In genomic region chr11:24122899-24123298, GRCm38 (mm10) we compare ENCODE assay signal across 29 mouse cellular contexts. TPM values are rescaled to one million over a fixed set of nuclear protein-coding genes. Genes with fewer than 3 reads are reported as not detected.
DNase-seq lines count a peak whose midpoint lies in the region; ATAC-seq and TF ChIP-seq lines count a peak whose summit lies in the region.
"Had no signal": no experiment of that assay in that cellular context is flagged by ENCODE, and none has a peak within 500 bp of the region (broad histone marks: within the 10 kb centered on the region; RNA-seq: fewer than 3 reads in every experiment).

No protein-coding gene starts in this region.

- TF ChIP-seq POLR2A in small intestine, adult 2 months (IDR thresholded peaks at IDR 0.05; ENCODE audit: low read depth, low read length): no peak

- no peak for TF ChIP-seq CTCF in intestine, postnatal 0 days (IDR thresholded peaks at IDR 0.05; ENCODE audit: low read depth)
- no peak for TF ChIP-seq CTCF in left cerebral cortex, adult 2 months (IDR thresholded peaks at IDR 0.05)
- TF ChIP-seq CTCF in small intestine, adult 2 months (IDR thresholded peaks at IDR 0.05; ENCODE audit: extremely low read depth, insufficient read length, insufficient replicate concordance, low read depth, low read length): no peak

- no peaks in the 10 kb centered on the region for H3K9me3 ChIP-seq in intestine, postnatal 0 days (ENCODE audit: control insufficient read depth)
- no peaks in the 10 kb centered on the region for H3K9me3 ChIP-seq in intestine, embryonic 15.5 days
- H3K9me3 ChIP-seq: embryonic facial prominence, embryonic 10.5 days; heart, embryonic 10.5 days; limb, embryonic 15.5 days; midbrain, embryonic 13.5 days had no signal

- DNase-seq in left cerebral cortex, adult 2 months (ENCODE audit: extremely low spot score in 1 of 2, low spot score in 2 of 2): no peak
- no peak for DNase-seq in left cerebral cortex, adult 8-10 months (ENCODE audit: low spot score in 2 of 2)
- DNase-seq in layer of hippocampus, adult 9-10 months (ENCODE audit: low spot score): peak; percentile 48
- DNase-seq: adrenal gland, postnatal 36 days; cerebellum, adult 9-10 months; gastrocnemius, postnatal 10 days; heart, postnatal 4 days; lung, embryonic 14.5 days had no signal

- no peak overlapping the region for H3K27ac ChIP-seq in intestine, postnatal 0 days (ENCODE audit: low read depth, low read length)
- no peak overlapping the region for H3K27ac ChIP-seq in intestine, embryonic 15.5 days
- peak overlapping the region; percentile 73 for H3K27ac ChIP-seq in left cerebral cortex, adult 2 months
- 0 out of 2 replicates have a peak overlapping the region, but pooled peaks have one; percentile 20 for H3K27ac ChIP-seq in small intestine, adult 2 months (ENCODE audit: insufficient read depth, low read depth, low read length)
- H3K27ac ChIP-seq: embryonic facial prominence, embryonic 10.5 days; heart, embryonic 10.5 days; hindbrain, embryonic 14.5 days; limb, embryonic 15.5 days; midbrain, embryonic 13.5 days had no signal

- 53% methylated on average over 7 of the region's 7 CpGs for WGBS in intestine, postnatal 0 days
- 79% methylated on average over 7 of the region's 7 CpGs for WGBS in intestine, embryonic 15.5 days
- 22% methylated on average over 7 of the region's 7 CpGs for WGBS in small intestine, adult 2 months

- no peaks in the 10 kb centered on the region for H3K27me3 ChIP-seq in intestine, postnatal 0 days (replicated peaks; ENCODE audit: control insufficient read depth, insufficient read depth, low read length)
- no peaks in the 10 kb centered on the region for H3K27me3 ChIP-seq in intestine, embryonic 15.5 days (replicated peaks)
- no peaks in the 10 kb centered on the region for H3K27me3 ChIP-seq in small intestine, adult 2 months (ENCODE audit: control insufficient read depth, insufficient read depth, low read length)
- H3K27me3 ChIP-seq: limb, embryonic 15.5 days; midbrain, embryonic 13.5 days had no signal

- no peak overlapping the region for H3K9ac ChIP-seq in intestine, postnatal 0 days (ENCODE audit: low read depth, low read length)
- no peak overlapping the region for H3K9ac ChIP-seq in intestine, embryonic 15.5 days
- H3K9ac ChIP-seq: hindbrain, embryonic 14.5 days; limb, embryonic 15.5 days; lung, embryonic 14.5 days; midbrain, embryonic 13.5 days had no signal

- no peak overlapping the region for H3K4me3 ChIP-seq in intestine, postnatal 0 days (ENCODE audit: low read depth, low read length)
- H3K4me3 ChIP-seq in intestine, embryonic 15.5 days (replicated peaks): no peak overlapping the region
- no peak overlapping the region for H3K4me3 ChIP-seq in left cerebral cortex, adult 2 months
- no peak overlapping the region for H3K4me3 ChIP-seq in small intestine, adult 2 months (ENCODE audit: low read depth, low read length)
- H3K4me3 ChIP-seq: embryonic facial prominence, embryonic 10.5 days; heart, embryonic 10.5 days; limb, embryonic 15.5 days; midbrain, embryonic 13.5 days had no signal

- intact Hi-C loops in left cerebral cortex, adult 2 months (cut with DNase I): no loop called here

- ATAC-seq in intestine, postnatal 0 days: peak; percentile 55; the same call in 1 of the 2 replicates
- ATAC-seq in intestine, embryonic 15.5 days: no peak
- no peak for ATAC-seq in erythroid progenitor cell, adult 5-6 weeks (replicated peaks; ENCODE audit: low FRiP score, poor library complexity, severe bottlenecking)
- ATAC-seq: CD4-positive, CD25-positive, alpha-beta regulatory T cell, adult 4 months; midbrain, embryonic 13.5 days had no signal

- H3K4me1 ChIP-seq in intestine, postnatal 0 days (replicated peaks; ENCODE audit: control insufficient read depth, insufficient read depth, low read length): no peaks in the 10 kb centered on the region; the same call in 1 of the 2 replicates
- 0 out of 2 replicates have a peak, but pooled peaks cover 11% of the 10 kb centered on the region for H3K4me1 ChIP-seq in intestine, embryonic 15.5 days (replicated peaks)
- peaks cover 22% of the 10 kb centered on the region for H3K4me1 ChIP-seq in small intestine, adult 2 months (ENCODE audit: control insufficient read depth, insufficient read depth, insufficient read length, low read length)

- no peaks in the 10 kb centered on the region for H3K36me3 ChIP-seq in intestine, postnatal 0 days (ENCODE audit: control insufficient read depth, insufficient read depth)
- H3K36me3 ChIP-seq in intestine, embryonic 15.5 days: no peaks in the 10 kb centered on the region
- no peaks in the 10 kb centered on the region for H3K36me3 ChIP-seq in small intestine, adult 2 months (ENCODE audit: control insufficient read depth, insufficient read depth, low read length)
- H3K36me3 ChIP-seq: heart, embryonic 10.5 days; limb, embryonic 15.5 days had no signal

- no peak overlapping the region for H3K4me2 ChIP-seq in intestine, postnatal 0 days (replicated peaks; ENCODE audit: low read depth)
- no peak overlapping the region for H3K4me2 ChIP-seq in intestine, embryonic 15.5 days (replicated peaks)
- H3K4me2 ChIP-seq: hindbrain, embryonic 14.5 days; limb, embryonic 15.5 days; lung, embryonic 14.5 days; midbrain, embryonic 13.5 days had no signal

RNA-seq across cellular contexts. Expression of gene Bcl11a, which starts 45.0 kb away (rescaled TPM):
- polyA plus RNA-seq in intestine, postnatal 0 days (2015; fragmentation: Nextera tagmentation; extraction: Ambion mirVana): 5.9 and 6.5 TPM in 2 replicates
- 17.3 and 19.7 TPM in 2 replicates for polyA plus RNA-seq in intestine, embryonic 15.5 days (2015; fragmentation: Nextera tagmentation; extraction: Ambion mirVana)
- total RNA-seq in left cerebral cortex, adult 2 months (2021): 100 to 1,000 TPM; 101 to 103 TPM
- 10 to 100 TPM; 86.5 to 98.6 (median 91.1) TPM for total RNA-seq in left cerebral cortex, adult 8-10 months (2022)
- 2.0 and 3.7 TPM in 2 replicates for polyA plus RNA-seq in small intestine, adult 2 months (2012; rRNA removed)
- total RNA-seq in erythroid progenitor cell, adult 5-6 weeks (2015; ENCODE audit: low replicate concordance): 20.5 and 23.5 TPM in 2 replicates
- 7.4 and 12.9 TPM in 2 replicates for total RNA-seq in erythroid progenitor cell, adult 5-6 weeks (2017; ENCODE audit: low replicate concordance)

RNA-seq across cellular contexts. Expression of gene A830031A19Rik, which starts 48.0 kb away (rescaled TPM):
- polyA plus RNA-seq in intestine, postnatal 0 days (2015; fragmentation: Nextera tagmentation; extraction: Ambion mirVana): not detected in 2 replicates
- polyA plus RNA-seq in intestine, embryonic 15.5 days (2015; fragmentation: Nextera tagmentation; extraction: Ambion mirVana): not detected in 2 replicates
- 1 to 10 TPM in 1 of 2 experiments, under 1 TPM in 1; 0.82 to 1.4 TPM for total RNA-seq in left cerebral cortex, adult 2 months (2021)
- total RNA-seq in left cerebral cortex, adult 8-10 months (2022): 1 to 10 TPM in 3 of 4 experiments, under 1 TPM in 1; 0.78 to 2.8 (median 1.2) TPM
- not detected in 2 replicates for polyA plus RNA-seq in small intestine, adult 2 months (2012; rRNA removed)
- not detected in 2 replicates for total RNA-seq in erythroid progenitor cell, adult 5-6 weeks (2015; ENCODE audit: low replicate concordance)
- not detected in 2 replicates for total RNA-seq in erythroid progenitor cell, adult 5-6 weeks (2017; ENCODE audit: low replicate concordance)
- total RNA-seq: adrenal gland, postnatal 36 days; common myeloid progenitor, adult 5-6 weeks; gastrocnemius, postnatal 10 days; granulocyte monocyte progenitor cell, adult 5-6 weeks; heart, postnatal 4 days; megakaryocyte, adult 5-6 weeks; monocyte, adult 5-6 weeks; neutrophil, adult 5-6 weeks had no signal
- polyA plus RNA-seq: CD4-positive, CD25-positive, alpha-beta regulatory T cell, adult 4 months; embryonic facial prominence, embryonic 10.5 days; forebrain, embryonic 11.5 days; heart, embryonic 10.5 days; heart, embryonic 16.5 days; hindbrain, embryonic 14.5 days; intestine, embryonic 14.5 days; kidney, embryonic 16.5 days; large intestine, adult 2 months; lung, embryonic 14.5 days; midbrain, embryonic 13.5 days; thymus, postnatal 0 days had no signal

Comparison
In these comparisons a context has a peak if more than half of its experiments do, and no peak if none do; other contexts are left out.
1. H3K27ac ChIP-seq: peak in left cerebral cortex, adult 2 months (single experiment) and small intestine, adult 2 months (single experiment); none in intestine, postnatal 0 days (single experiment) and intestine, embryonic 15.5 days (single experiment).